ENCODE assay signal across 21 mouse cellular contexts in the genomic region with DNA sequence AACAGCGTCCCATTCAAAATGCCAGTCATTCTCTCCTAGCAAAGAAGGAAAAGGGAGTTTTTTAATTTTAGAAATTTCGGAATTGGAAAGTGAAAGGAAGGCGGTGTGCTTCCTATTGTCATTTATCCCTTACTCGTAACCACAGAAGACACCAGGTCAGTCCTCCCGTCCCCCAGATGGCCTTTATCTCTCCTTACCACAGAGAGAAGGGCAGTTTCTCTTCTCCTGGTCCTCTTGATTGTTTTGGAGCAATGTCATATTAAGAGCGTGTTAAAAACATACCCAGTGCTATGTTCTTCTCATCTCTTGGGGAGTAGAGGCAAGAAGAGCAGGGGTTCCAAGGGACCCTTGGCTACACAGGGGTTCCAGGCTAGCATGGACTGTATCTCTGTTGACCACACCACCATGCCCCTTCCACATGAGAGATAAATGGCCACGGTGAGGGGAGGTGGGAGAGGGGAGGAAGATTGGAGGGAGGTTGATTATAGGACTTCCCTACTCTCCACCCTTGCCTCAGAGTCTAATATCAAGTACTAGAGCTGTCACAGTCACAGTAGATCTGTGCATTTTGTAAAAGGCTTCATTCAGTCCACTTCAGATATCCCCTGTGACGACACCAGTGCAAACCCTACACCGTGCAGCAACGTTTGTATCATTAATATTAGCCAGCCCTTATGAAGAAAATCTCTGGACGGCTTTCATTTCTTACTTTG.
DNase-seq lines count a peak whose midpoint lies in the region; ATAC-seq lines count a peak whose summit lies in the region.
"Had no signal": no experiment of that assay in that cellular context is flagged by ENCODE, and none has a peak within 500 bp of the region (broad histone marks: within the 10 kb centered on the region; RNA-seq: fewer than 3 reads in every experiment).

No protein-coding gene starts in this region.

- DNase-seq in liver, embryonic 11.5 days (ENCODE audit: low spot score), result no peak
- DNase-seq in liver, result no peak
- DNase-seq in right cerebral cortex, postnatal 36 days (ENCODE audit: low spot score in 2 of 2), result no peak
- DNase-seq in heart, adult 18-20 months, result no peak
- DNase-seq: adrenal gland, postnatal 14 days; cerebellum, adult 11-12 months; cerebellum, adult 9-11 months; gastrocnemius, postnatal 10 days; heart, postnatal 36 days had no signal

- ATAC-seq in liver, embryonic 11.5 days (replicated peaks; ENCODE audit: low FRiP score), result peak; percentile 63
- ATAC-seq in granulocyte monocyte progenitor cell, adult 5-6 weeks (replicated peaks; ENCODE audit: poor library complexity, severe bottlenecking), result peak; percentile 34
- ATAC-seq in liver, embryonic 15.5 days (ENCODE audit: insufficient read depth), result 0 out of 2 replicates have a peak, but pooled peaks have one; percentile 34
- peak; percentile 75 for ATAC-seq in megakaryocyte-erythroid progenitor cell, adult 5-6 weeks (replicated peaks; ENCODE audit: low FRiP score, low TSS enrichment, poor library complexity, severe bottlenecking)
- no peak for ATAC-seq in neural tube, embryonic 15.5 days (ENCODE audit: low FRiP score)
- ATAC-seq: activated CD4-positive, CD25-positive, alpha-beta regulatory T cell, adult 4 months; forebrain, embryonic 16.5 days; hindbrain, embryonic 16.5 days; Patski had no signal

- no peaks in the 10 kb centered on the region for H3K36me3 ChIP-seq in liver, embryonic 11.5 days (ENCODE audit: control insufficient read depth, insufficient read depth, low read length)
- H3K36me3 ChIP-seq in liver, embryonic 15.5 days (replicated peaks), result no peaks in the 10 kb centered on the region
- no peaks in the 10 kb centered on the region for H3K36me3 ChIP-seq in neural tube, embryonic 15.5 days
- H3K36me3 ChIP-seq: embryonic facial prominence, embryonic 12.5 days; forebrain, embryonic 12.5 days; heart, embryonic 13.5 days; hindbrain, embryonic 12.5 days had no signal

- peak overlapping the region; percentile 38 for H3K4me2 ChIP-seq in liver, embryonic 11.5 days
- peak overlapping the region; percentile 32; the same call in 1 of the 2 replicates for H3K4me2 ChIP-seq in liver, embryonic 15.5 days
- no peak overlapping the region for H3K4me2 ChIP-seq in neural tube, embryonic 15.5 days
- H3K4me2 ChIP-seq: embryonic facial prominence, embryonic 12.5 days; forebrain, embryonic 12.5 days; heart, embryonic 13.5 days; hindbrain, embryonic 12.5 days had no signal

- no peak overlapping the region for H3K27ac ChIP-seq in liver, embryonic 11.5 days (ENCODE audit: low read depth, low read length)
- H3K27ac ChIP-seq in liver, embryonic 15.5 days (replicated peaks), result no peak overlapping the region
- H3K27ac ChIP-seq in neural tube, embryonic 15.5 days (replicated peaks), result no peak overlapping the region
- H3K27ac ChIP-seq: embryonic facial prominence, embryonic 12.5 days; forebrain, embryonic 12.5 days; heart, embryonic 13.5 days; hindbrain, embryonic 12.5 days had no signal

- H3K9ac ChIP-seq in liver, embryonic 11.5 days (ENCODE audit: low read depth, low read length), result no peak overlapping the region
- H3K9ac ChIP-seq in liver, embryonic 15.5 days, result no peak overlapping the region
- no peak overlapping the region for H3K9ac ChIP-seq in neural tube, embryonic 15.5 days (replicated peaks)
- H3K9ac ChIP-seq: embryonic facial prominence, embryonic 12.5 days; forebrain, embryonic 12.5 days; heart, embryonic 13.5 days; hindbrain, embryonic 12.5 days had no signal

- WGBS in liver, embryonic 11.5 days, result 50% methylated on average over 11 of the region's 11 CpGs
- 20% methylated on average over 11 of the region's 11 CpGs for WGBS in liver, embryonic 15.5 days (ENCODE audit: insufficient replicate concordance)
- WGBS in neural tube, embryonic 15.5 days, result 76% methylated on average over 11 of the region's 11 CpGs

- no peaks in the 10 kb centered on the region for H3K9me3 ChIP-seq in liver, embryonic 11.5 days (ENCODE audit: control insufficient read depth, low read length)
- H3K9me3 ChIP-seq in liver, embryonic 15.5 days (replicated peaks), result no peaks in the 10 kb centered on the region
- no peaks in the 10 kb centered on the region for H3K9me3 ChIP-seq in neural tube, embryonic 15.5 days (replicated peaks)
- H3K9me3 ChIP-seq: embryonic facial prominence, embryonic 12.5 days; forebrain, embryonic 12.5 days; heart, embryonic 13.5 days; hindbrain, embryonic 12.5 days had no signal

- H3K4me3 ChIP-seq in liver, embryonic 11.5 days (ENCODE audit: low read depth, low read length), result no peak overlapping the region
- no peak overlapping the region for H3K4me3 ChIP-seq in liver, embryonic 15.5 days (replicated peaks)
- no peak overlapping the region for H3K4me3 ChIP-seq in neural tube, embryonic 15.5 days (replicated peaks)
- H3K4me3 ChIP-seq: embryonic facial prominence, embryonic 12.5 days; forebrain, embryonic 12.5 days; heart, embryonic 13.5 days; hindbrain, embryonic 12.5 days had no signal

- H3K4me1 ChIP-seq in liver, embryonic 11.5 days (replicated peaks; ENCODE audit: control insufficient read depth, insufficient read depth, low read length), result no peaks in the 10 kb centered on the region
- no peaks in the 10 kb centered on the region; the same call in 1 of the 2 replicates for H3K4me1 ChIP-seq in liver, embryonic 15.5 days (replicated peaks)
- no peaks in the 10 kb centered on the region for H3K4me1 ChIP-seq in neural tube, embryonic 15.5 days
- H3K4me1 ChIP-seq: embryonic facial prominence, embryonic 12.5 days; heart, embryonic 13.5 days; hindbrain, embryonic 12.5 days had no signal

- no peaks in the 10 kb centered on the region for H3K27me3 ChIP-seq in liver, embryonic 11.5 days (replicated peaks; ENCODE audit: control insufficient read depth, insufficient read depth, low read length)
- no peaks in the 10 kb centered on the region for H3K27me3 ChIP-seq in liver, embryonic 15.5 days
- no peaks in the 10 kb centered on the region for H3K27me3 ChIP-seq in neural tube, embryonic 15.5 days (replicated peaks)
- H3K27me3 ChIP-seq: embryonic facial prominence, embryonic 12.5 days; forebrain, embryonic 12.5 days; heart, embryonic 13.5 days; hindbrain, embryonic 12.5 days; Patski had no signal
